Comparison of ENCODE assay signal across 9 mouse cellular contexts in genomic region chr13:63251118-63251889, GRCm38 (mm10).
DNase-seq lines count a peak whose midpoint lies in the region; ATAC-seq and TF ChIP-seq lines count a peak whose summit lies in the region.
"Had no signal": no experiment of that assay in that cellular context is flagged by ENCODE, and none has a peak within 500 bp of the region (broad histone marks: within the 10 kb centered on the region; RNA-seq: fewer than 3 reads in every experiment).

No protein-coding gene starts in this region.

- ATAC-seq in hindbrain, postnatal 0 days, result no peak
- no peak for ATAC-seq in hindbrain, embryonic 12.5 days (ENCODE audit: low FRiP score)
- ATAC-seq in midbrain, embryonic 14.5 days (ENCODE audit: low FRiP score, low TSS enrichment), result no peak
- no peak for ATAC-seq in stomach, embryonic 15.5 days (ENCODE audit: insufficient read depth, low FRiP score, low read depth)

- H3K27ac ChIP-seq in hindbrain, postnatal 0 days, result peak overlapping the region; percentile 41; the same call in 1 of the 2 replicates
- H3K27ac ChIP-seq in hindbrain, embryonic 12.5 days, result no peak overlapping the region
- 0 out of 2 replicates have a peak overlapping the region, but pooled peaks have one; percentile 2 for H3K27ac ChIP-seq in midbrain, embryonic 14.5 days (replicated peaks; ENCODE audit: low read depth, low read length)
- H3K27ac ChIP-seq in midbrain, embryonic 10.5 days (replicated peaks), result no peak overlapping the region
- H3K27ac ChIP-seq in embryonic fibroblast, embryonic 13.5 days (ENCODE audit: insufficient read depth, low read length), result peak overlapping the region; percentile 99
- peak overlapping the region; percentile 55; the same call in 1 of the 2 replicates for H3K27ac ChIP-seq in stomach, embryonic 15.5 days

- TF ChIP-seq CTCF in hindbrain, postnatal 0 days (IDR thresholded peaks at IDR 0.05; ENCODE audit: low read depth), result no peak
- TF ChIP-seq CTCF in embryonic fibroblast, embryonic 13.5 days (IDR thresholded peaks at IDR 0.05; ENCODE audit: borderline replicate concordance, insufficient read depth, low read length), result no peak

- no peak overlapping the region for H3K4me3 ChIP-seq in hindbrain, postnatal 0 days (ENCODE audit: low read length)
- no peak overlapping the region for H3K4me3 ChIP-seq in hindbrain, embryonic 12.5 days
- H3K4me3 ChIP-seq in midbrain, embryonic 14.5 days (replicated peaks; ENCODE audit: low read depth, low read length), result no peak overlapping the region
- no peak overlapping the region for H3K4me3 ChIP-seq in midbrain, embryonic 10.5 days
- no peak overlapping the region; the same call in 1 of the 2 replicates for H3K4me3 ChIP-seq in embryonic fibroblast, embryonic 13.5 days (ENCODE audit: insufficient read depth, low read length)
- no peak overlapping the region for H3K4me3 ChIP-seq in stomach, embryonic 15.5 days (replicated peaks)

- H3K36me3 ChIP-seq in hindbrain, postnatal 0 days (ENCODE audit: insufficient read depth, low read length), result no peaks in the 10 kb centered on the region; the same call in 1 of the 2 replicates
- H3K36me3 ChIP-seq in hindbrain, embryonic 12.5 days, result no peaks in the 10 kb centered on the region
- no peaks in the 10 kb centered on the region for H3K36me3 ChIP-seq in midbrain, embryonic 14.5 days (ENCODE audit: control insufficient read depth, insufficient read depth, low read length)
- no peaks in the 10 kb centered on the region for H3K36me3 ChIP-seq in midbrain, embryonic 10.5 days
- H3K36me3 ChIP-seq in stomach, embryonic 15.5 days, result peaks cover 11% of the 10 kb centered on the region; the same call in 1 of the 2 replicates

- no peak overlapping the region for H3K9ac ChIP-seq in hindbrain, postnatal 0 days (replicated peaks; ENCODE audit: low read length)
- H3K9ac ChIP-seq in hindbrain, embryonic 12.5 days, result no peak overlapping the region
- no peak overlapping the region for H3K9ac ChIP-seq in midbrain, embryonic 14.5 days (replicated peaks; ENCODE audit: low read length)
- no peak overlapping the region for H3K9ac ChIP-seq in stomach, embryonic 15.5 days

- TF ChIP-seq POLR2A in embryonic fibroblast, embryonic 13.5 days (IDR thresholded peaks at IDR 0.05; ENCODE audit: low read depth, low read length), result no peak

- no peaks in the 10 kb centered on the region for H3K27me3 ChIP-seq in hindbrain, postnatal 0 days (ENCODE audit: insufficient read depth, low read length)
- H3K27me3 ChIP-seq in hindbrain, embryonic 12.5 days, result no peaks in the 10 kb centered on the region
- H3K27me3 ChIP-seq in midbrain, embryonic 14.5 days (ENCODE audit: control insufficient read depth, insufficient read depth, low read length), result no peaks in the 10 kb centered on the region
- H3K27me3 ChIP-seq in midbrain, embryonic 10.5 days (ENCODE audit: low read depth, poor library complexity, severe bottlenecking), result no peaks in the 10 kb centered on the region
- no peaks in the 10 kb centered on the region for H3K27me3 ChIP-seq in stomach, embryonic 15.5 days (replicated peaks)

- H3K9me3 ChIP-seq in hindbrain, postnatal 0 days (ENCODE audit: low read length), result no peaks in the 10 kb centered on the region
- no peaks in the 10 kb centered on the region for H3K9me3 ChIP-seq in hindbrain, embryonic 12.5 days (replicated peaks)
- H3K9me3 ChIP-seq in midbrain, embryonic 14.5 days (ENCODE audit: control insufficient read depth, low read length), result no peaks in the 10 kb centered on the region
- no peaks in the 10 kb centered on the region for H3K9me3 ChIP-seq in midbrain, embryonic 10.5 days (replicated peaks)
- no peaks in the 10 kb centered on the region for H3K9me3 ChIP-seq in stomach, embryonic 15.5 days

- DNase-seq in hindbrain, postnatal 0 days (ENCODE audit: low spot score), result no peak
- DNase-seq in midbrain, embryonic 14.5 days, result no peak
- no peak for DNase-seq in midbrain, embryonic 10.5 days (ENCODE audit: low spot score)
- no peak for DNase-seq in gastrocnemius, adult 18-20 months (ENCODE audit: low spot score)
- no peak for DNase-seq in left cerebral cortex, adult 11 months (ENCODE audit: low spot score)
- DNase-seq: adrenal gland, postnatal 36 days had no signal

- no peak overlapping the region for H3K4me2 ChIP-seq in hindbrain, postnatal 0 days (ENCODE audit: low read depth, low read length)
- no peak overlapping the region for H3K4me2 ChIP-seq in hindbrain, embryonic 12.5 days (replicated peaks)
- no peak overlapping the region for H3K4me2 ChIP-seq in midbrain, embryonic 14.5 days (ENCODE audit: low read length)
- peak overlapping the region; percentile 17; the same call in 1 of the 2 replicates for H3K4me2 ChIP-seq in stomach, embryonic 15.5 days

- WGBS in hindbrain, postnatal 0 days, result 64% methylated on average over 12 of the region's 12 CpGs
- 72% methylated on average over 12 of the region's 12 CpGs for WGBS in hindbrain, embryonic 12.5 days
- 55% methylated on average over 12 of the region's 12 CpGs for WGBS in midbrain, embryonic 14.5 days
- WGBS in midbrain, embryonic 10.5 days, result 75% methylated on average over 12 of the region's 12 CpGs
- WGBS in stomach, embryonic 15.5 days, result 64% methylated on average over 12 of the region's 12 CpGs

- H3K4me1 ChIP-seq in hindbrain, postnatal 0 days (ENCODE audit: insufficient read depth, low read length), result no peaks in the 10 kb centered on the region
- 0 out of 2 replicates have a peak, but pooled peaks cover 12% of the 10 kb centered on the region for H3K4me1 ChIP-seq in hindbrain, embryonic 12.5 days
- H3K4me1 ChIP-seq in midbrain, embryonic 14.5 days (ENCODE audit: control insufficient read depth, insufficient read depth, low read length), result no peaks in the 10 kb centered on the region
- H3K4me1 ChIP-seq in midbrain, embryonic 10.5 days, result peaks cover 11% of the 10 kb centered on the region
- H3K4me1 ChIP-seq in embryonic fibroblast, embryonic 13.5 days (ENCODE audit: control insufficient read depth, insufficient read depth, low read length), result peaks cover 53% of the 10 kb centered on the region
- H3K4me1 ChIP-seq in stomach, embryonic 15.5 days, result peaks cover 28% of the 10 kb centered on the region

Comparison
In these comparisons a context has a peak if more than half of its experiments do, and no peak if none do; other contexts are left out.
1. H3K27ac ChIP-seq: peak in hindbrain, postnatal 0 days (single experiment), midbrain, embryonic 14.5 days (single experiment), embryonic fibroblast, embryonic 13.5 days (single experiment) and stomach, embryonic 15.5 days (single experiment); none in hindbrain, embryonic 12.5 days (single experiment) and midbrain, embryonic 10.5 days (single experiment).